Mouse (Mus musculus) C2C12 (cell line): Measurements from ENCODE around the gene Cenpu. TPM values are rescaled to one million over a fixed set of nuclear protein-coding genes. Genes with fewer than 3 reads are reported as not detected.

ENCODE experiments used
- H3K27me3 ChIP-seq: one replicate; pipeline ENCODE4 v1.6.1; 2011; ENCODE audit not compliant: control insufficient read depth, insufficient read depth, insufficient read length
- H3K36me3 ChIP-seq: one replicate; pipeline ENCODE4 v1.6.1; 2011; ENCODE audit not compliant: control insufficient read depth, insufficient read depth
- H3K4me3 ChIP-seq: one replicate; pipeline ENCODE4 v1.5.1; 2011; ENCODE audit warnings: mild to moderate bottlenecking, control low read depth; ENCODE audit not compliant: poor library complexity, insufficient read depth, severe bottlenecking
- H3K79me2 ChIP-seq: one replicate; pipeline ENCODE4 v1.6.1; 2011; ENCODE audit not compliant: control insufficient read depth, insufficient read depth
- H3K79me3 ChIP-seq: one replicate; pipeline ENCODE4 v1.6.1; 2011; ENCODE audit warnings: low read depth, control low read depth
- H3ac ChIP-seq: one replicate; pipeline ENCODE3; 2011; ENCODE audit warnings: low read depth; ENCODE audit not compliant: control insufficient read depth, insufficient read length
- CEBPB ChIP-seq: IDR thresholded peaks from one replicate; pipeline ENCODE4 v1.6.1; 2011; ENCODE audit warnings: low read depth, mild to moderate bottlenecking, control low read depth, moderate library complexity
- CTCF ChIP-seq: IDR thresholded peaks from one replicate; pipeline ENCODE4 v1.5.1; 2011; ENCODE audit not compliant: control insufficient read depth, insufficient read depth, insufficient read length
- FOSL1 ChIP-seq: IDR thresholded peaks from one replicate; pipeline ENCODE4 v1.8.0; 2011; ENCODE audit warnings: mild to moderate bottlenecking, low read length; ENCODE audit not compliant: poor library complexity, insufficient read depth, severe bottlenecking
- MAX ChIP-seq: IDR thresholded peaks from one replicate; pipeline ENCODE4 v1.6.1; 2011; ENCODE audit warnings: mild to moderate bottlenecking, control low read depth
- MYOD1 ChIP-seq: IDR thresholded peaks from one replicate; pipeline ENCODE4 v1.6.1; 2011; ENCODE audit warnings: low read depth; ENCODE audit not compliant: control insufficient read depth, insufficient read length
- MYOG ChIP-seq: IDR thresholded peaks from one replicate; pipeline ENCODE4 v1.6.1; 2011; ENCODE audit not compliant: control insufficient read depth, insufficient read length; ENCODE audit errors: extremely low read depth
- USF1 ChIP-seq: IDR thresholded peaks from one replicate; pipeline ENCODE4 v1.6.1; 2011; ENCODE audit warnings: low read depth, mild to moderate bottlenecking, control low read depth, moderate library complexity
- polyA plus RNA-seq: library from polyadenylated mRNA; unstranded; fragments of >200 nt; fragmentation: generic; extraction: Trizol; gene quantifications from one replicate; pipeline ENCODE4 v1.2.1, GENCODE M21; 2012; ENCODE audit warnings: missing spikeins

Gene Cenpu
- polyA plus RNA-seq, 1 experiment, result 9.9 TPM

DNA sequence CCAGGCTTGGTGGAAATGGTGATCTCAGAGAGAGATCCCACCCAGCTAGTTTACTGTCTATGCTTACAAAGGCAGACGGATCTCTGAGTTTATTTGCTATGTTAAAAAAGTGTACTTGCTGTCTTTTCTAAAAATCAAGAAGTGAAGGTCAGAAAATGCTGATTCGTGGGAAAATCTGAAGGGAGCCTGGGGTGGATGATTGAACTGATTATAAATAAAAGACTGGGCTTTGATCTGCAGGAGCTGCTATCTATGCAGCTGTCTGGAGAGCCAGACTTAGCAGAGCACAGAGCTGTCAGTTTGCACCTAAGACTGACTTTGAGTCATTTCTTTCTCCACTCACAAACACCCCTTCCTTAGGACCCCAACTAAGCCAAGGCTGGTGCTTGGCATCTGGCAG is 45.6 kb downstream of the Cenpu start:
- no peaks in the 10 kb centered on the region for H3K79me3 ChIP-seq
- no peaks in the 10 kb centered on the region for H3K36me3 ChIP-seq
- no peaks in the 10 kb centered on the region for H3K79me2 ChIP-seq
- TF ChIP-seq MYOG (no peak), USF1 (no peak), MYOD1 (no peak), CEBPB (no peak), MAX (no peak), FOSL1 (no peak), CTCF (no peak)
- H3K4me3 ChIP-seq, result no peak overlapping the region
- no peak overlapping the region for H3ac ChIP-seq
- no peaks in the 10 kb centered on the region for H3K27me3 ChIP-seq

- no peaks in the 10 kb centered on the region for H3K79me2 ChIP-seq
- TF ChIP-seq CTCF (no peak), FOSL1 (no peak), MYOD1 (no peak), CEBPB (no peak), USF1 (no peak), MAX (no peak)
- no peaks in the 10 kb centered on the region for H3K27me3 ChIP-seq
- H3K79me3 ChIP-seq, result no peaks in the 10 kb centered on the region
- no peaks in the 10 kb centered on the region for H3K36me3 ChIP-seq
- no peak overlapping the region for H3K4me3 ChIP-seq
- no peak overlapping the region for H3ac ChIP-seq
Observed at GRCm38 (mm10) chr8:46598114-46598513, 46.3 kb downstream of the Cenpu start.

DNA sequence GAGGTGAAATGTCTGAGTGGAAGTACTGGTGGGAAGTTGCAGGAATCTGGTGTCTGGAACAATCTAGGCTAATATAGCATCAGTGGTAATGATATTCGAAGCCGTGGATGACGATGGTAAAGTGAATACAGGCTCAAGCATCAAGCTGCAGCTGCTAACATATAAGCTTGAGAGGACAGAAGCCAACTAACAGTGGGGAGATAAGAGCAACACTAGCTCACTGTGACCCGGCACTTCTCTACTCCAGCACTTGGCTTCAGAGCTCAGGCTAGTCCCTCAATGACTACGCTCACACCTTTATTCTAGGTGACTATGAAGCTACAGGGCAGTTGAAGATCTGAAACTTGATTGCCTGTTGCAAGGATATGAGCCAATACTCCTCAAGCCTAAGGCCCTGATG is 46.9 kb downstream of the Cenpu start:
- no peak for TF ChIP-seq CTCF
- no peak for TF ChIP-seq USF1
- TF ChIP-seq MYOG, result no peak
- TF ChIP-seq MAX, result no peak
- TF ChIP-seq CEBPB, result no peak
- TF ChIP-seq FOSL1, result no peak
- TF ChIP-seq MYOD1, result no peak
- H3K36me3 ChIP-seq, result no peaks in the 10 kb centered on the region
- H3ac ChIP-seq, result no peak overlapping the region
- no peaks in the 10 kb centered on the region for H3K79me3 ChIP-seq
- H3K27me3 ChIP-seq, result no peaks in the 10 kb centered on the region
- no peak overlapping the region for H3K4me3 ChIP-seq
- H3K79me2 ChIP-seq, result no peaks in the 10 kb centered on the region

DNA sequence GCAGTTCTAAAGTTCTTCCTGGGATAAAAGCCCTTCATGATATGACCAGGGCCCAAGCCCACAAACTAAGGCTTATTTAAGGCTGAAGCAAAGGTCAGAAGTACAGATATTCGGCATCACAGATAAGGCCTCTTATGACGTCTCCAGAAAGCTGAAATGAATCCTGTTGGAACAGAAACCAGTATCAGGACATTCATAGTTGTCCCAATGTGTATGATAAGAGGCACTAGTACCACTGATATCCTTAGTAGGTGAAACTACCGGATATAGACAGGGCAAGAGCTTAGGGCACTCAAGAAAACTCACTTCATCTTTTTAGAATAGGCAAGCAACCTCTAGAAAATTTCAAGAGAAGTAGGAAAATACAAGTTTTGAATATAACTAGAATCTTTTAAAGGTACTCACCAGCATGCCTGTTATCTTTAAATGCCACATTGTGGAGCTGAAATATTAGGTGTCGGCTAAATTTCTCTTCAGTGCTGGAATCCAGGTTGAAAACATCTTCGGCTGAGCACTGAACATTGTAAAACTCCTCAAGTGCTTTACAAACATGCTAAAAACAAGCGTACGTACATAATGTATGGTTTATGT is 47.6 kb downstream of the Cenpu start:
- H3K36me3 ChIP-seq, result no peaks in the 10 kb centered on the region
- no peaks in the 10 kb centered on the region for H3K79me2 ChIP-seq
- H3K79me3 ChIP-seq, result no peaks in the 10 kb centered on the region
- H3ac ChIP-seq, result no peak overlapping the region
- TF ChIP-seq MYOD1 (no peak), USF1 (no peak), FOSL1 (no peak), MYOG (no peak), MAX (no peak), CTCF (no peak), CEBPB (no peak)
- no peak overlapping the region for H3K4me3 ChIP-seq
- H3K27me3 ChIP-seq, result no peaks in the 10 kb centered on the region

GRCm38 (mm10) chr8:46600959-46601707 is 49.3 kb downstream of the Cenpu start:
- no peak for TF ChIP-seq MYOD1
- no peak for TF ChIP-seq MAX
- no peak for TF ChIP-seq CTCF
- no peak for TF ChIP-seq USF1
- TF ChIP-seq FOSL1, result no peak
- TF ChIP-seq CEBPB, result no peak
- TF ChIP-seq MYOG, result no peak
- Histone ChIP-seq H3K36me3 (no peaks in the 10 kb centered on the region), H3K4me3 (no peak overlapping the region), H3ac (no peak overlapping the region), H3K79me3 (no peaks in the 10 kb centered on the region), H3K79me2 (no peaks in the 10 kb centered on the region), H3K27me3 (no peaks in the 10 kb centered on the region)
